Mouse (Mus musculus) neural tube, embryonic 14.5 days (tissue): ENCODE data around the gene Mansc4. TPM values are rescaled to one million over a fixed set of nuclear protein-coding genes. Genes with fewer than 3 reads are reported as not detected.

Experiments
- ATAC-seq: fragments of 200-750 bp; cut with Nextera tagmentation; 2 replicates; pipeline ENCODE4 v1.8.0; 2017; ENCODE audit warnings: low read depth, mild to moderate bottlenecking, moderate TSS enrichment, moderate library complexity
- H3K27ac ChIP-seq: fragments of 300-500 bp; sonication (generic); 2 replicates; pipeline ENCODE4 v1.5.1; 2014; ENCODE audit warnings: low read depth, mild to moderate bottlenecking, control low read depth, low read length, moderate library complexity, mixed read lengths
- H3K27me3 ChIP-seq: fragments of 300-500 bp; sonication (generic); 2 replicates; pipeline ENCODE4 v1.6.1; 2014; ENCODE audit warnings: low read length; ENCODE audit not compliant: control insufficient read depth, insufficient read depth
- H3K36me3 ChIP-seq: fragments of 300-500 bp; sonication (generic); 2 replicates; pipeline ENCODE4 v1.6.1; 2014; ENCODE audit warnings: low read length, mixed read lengths; ENCODE audit not compliant: control insufficient read depth, insufficient read depth
- H3K4me1 ChIP-seq: fragments of 300-500 bp; sonication (generic); 2 replicates; pipeline ENCODE4 v1.6.1; 2014; ENCODE audit warnings: low read length; ENCODE audit not compliant: control insufficient read depth, insufficient read depth
- H3K4me2 ChIP-seq: fragments of 300-500 bp; sonication (generic); 2 replicates; pipeline ENCODE4 v1.6.1; 2014; ENCODE audit warnings: mild to moderate bottlenecking, low read depth, low read length, control low read depth
- H3K4me3 ChIP-seq: fragments of 300-500 bp; sonication (generic); 2 replicates; pipeline ENCODE4 v1.5.1; 2014; ENCODE audit warnings: low read depth, low read length, control low read depth, mixed read lengths
- H3K9ac ChIP-seq: fragments of 300-500 bp; sonication (generic); replicated peaks from 2 replicates; pipeline ENCODE4 v1.6.1; 2014; ENCODE audit warnings: low read depth, mild to moderate bottlenecking, control low read depth, low read length, mixed read lengths
- H3K9me3 ChIP-seq: fragments of 300-500 bp; sonication (generic); 2 replicates; pipeline ENCODE4 v1.6.1; 2016; ENCODE audit warnings: low read length; ENCODE audit not compliant: control insufficient read depth
- WGBS: fragments of 180-500 bp; shearing (Covaris S2); extraction: QIAGEN DNeasy Blood & Tissue Kit; methylation state at CpG from one replicate; pipeline ENCODE4 v1.1.7; 2014; 5-methylcytosine and 5-hydroxymethylcytosine counted together
- polyA plus RNA-seq: library from polyadenylated mRNA; unstranded; fragments of >200 nt; fragmentation: Nextera tagmentation; extraction: Ambion mirVana; gene quantifications from 2 replicates; pipeline ENCODE4 v1.2.1, GENCODE M21; 2014

The Mansc4 gene
- 0.66 and 1.1 TPM in 2 replicates for polyA plus RNA-seq

GRCm38 (mm10) chr6:147086594-147087225 lies at the start of gene Mansc4:
Mansc4 (minus strand) TSS chr6:147087032.
- no peak for ATAC-seq
- Histone ChIP-seq H3K9ac (peak within 1 kb of the TSS; percentile 44; the same call in 1 of the 2 replicates), H3K4me2 (peak within 1 kb of the TSS; percentile 52), H3K36me3 (no peaks in the 10 kb centered on the region), H3K27ac (no peak within 1 kb of the TSS), H3K4me3 (peak within 1 kb of the TSS; percentile 10; the same call in 1 of the 2 replicates), H3K27me3 (no peaks in the 10 kb centered on the region), H3K4me1 (no peaks in the 10 kb centered on the region), H3K9me3 (no peaks in the 10 kb centered on the region)
- WGBS, result 9% methylated on average over 20 of the region's 20 CpGs

GRCm38 (mm10) chr6:147127239-147127638 lies 40.4 kb upstream of the Mansc4 start:
- H3K27me3 ChIP-seq, result no peaks in the 10 kb centered on the region
- 91% methylated on average over 10 of the region's 10 CpGs for WGBS
- no peaks in the 10 kb centered on the region for H3K9me3 ChIP-seq
- H3K4me2 ChIP-seq, result no peak overlapping the region
- no peak overlapping the region for H3K9ac ChIP-seq
- H3K27ac ChIP-seq, result no peak overlapping the region
- no peaks in the 10 kb centered on the region for H3K4me1 ChIP-seq
- ATAC-seq, result no peak
- H3K4me3 ChIP-seq, result no peak overlapping the region
- H3K36me3 ChIP-seq, result no peaks in the 10 kb centered on the region

DNA sequence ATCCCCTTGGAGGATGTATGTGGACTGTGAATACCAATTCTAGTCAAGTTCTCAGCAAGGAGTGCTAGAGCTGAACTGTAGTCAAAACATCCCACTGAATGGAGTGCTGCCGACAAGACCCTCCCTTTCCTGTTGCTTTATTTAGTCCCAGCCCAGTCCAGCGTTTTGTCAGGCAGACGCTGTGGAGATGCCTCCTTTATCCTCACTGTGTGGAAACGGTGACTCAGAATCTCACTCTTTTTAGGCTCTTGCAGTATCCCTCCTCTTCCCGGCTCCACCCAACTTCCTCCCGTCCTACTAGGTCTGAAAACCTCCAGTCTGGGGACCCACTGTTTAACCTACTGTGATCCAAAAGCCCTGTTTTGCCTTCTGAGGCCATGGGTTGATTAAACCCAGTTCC lies 34.5 kb upstream of the Mansc4 start:
- H3K9me3 ChIP-seq, result no peaks in the 10 kb centered on the region
- no peaks in the 10 kb centered on the region for H3K4me1 ChIP-seq
- H3K36me3 ChIP-seq, result no peaks in the 10 kb centered on the region
- no peak overlapping the region for H3K9ac ChIP-seq
- H3K4me3 ChIP-seq, result no peak overlapping the region
- H3K27ac ChIP-seq, result no peak overlapping the region
- WGBS, result 59% methylated on average over 6 of the region's 6 CpGs
- no peak for ATAC-seq
- no peak overlapping the region for H3K4me2 ChIP-seq
- no peaks in the 10 kb centered on the region for H3K27me3 ChIP-seq

- WGBS, result 93% methylated on average over 3 of the region's 3 CpGs
- H3K9ac ChIP-seq, result no peak overlapping the region
- ATAC-seq, result no peak
Measured at GRCm38 (mm10) chr6:147118190-147118589, 31.4 kb upstream of the Mansc4 start.

DNA sequence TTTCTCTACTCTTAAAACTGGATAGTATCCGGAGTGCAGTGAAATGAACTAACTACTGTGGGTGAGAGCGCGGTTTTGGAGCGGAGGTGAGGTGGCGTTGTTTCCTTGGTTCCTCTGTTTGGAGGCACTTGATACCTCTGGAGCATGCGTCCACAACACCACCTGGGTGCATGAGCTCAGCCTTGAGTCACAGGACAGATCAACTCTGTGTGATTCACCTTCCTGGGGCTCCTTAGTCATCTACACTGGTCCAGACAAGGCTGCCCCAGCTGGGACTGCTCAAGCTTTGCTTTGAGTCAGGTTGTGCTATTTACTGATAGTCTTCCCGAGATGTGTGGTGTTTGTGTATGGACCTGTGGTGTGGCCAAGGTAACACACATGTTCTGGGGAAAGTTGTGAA lies 30.9 kb upstream of the Mansc4 start:
- WGBS, result 95% methylated on average over 7 of the region's 7 CpGs

More at GRCm38 (mm10) chr6:147118190-147118589, 31.4 kb upstream of the Mansc4 start:
- Histone ChIP-seq H3K27me3 (no peaks in the 10 kb centered on the region), H3K9me3 (no peaks in the 10 kb centered on the region), H3K4me2 (no peak overlapping the region), H3K4me1 (no peaks in the 10 kb centered on the region), H3K4me3 (no peak overlapping the region), H3K27ac (no peak overlapping the region), H3K36me3 (no peaks in the 10 kb centered on the region)

GRCm38 (mm10) chr6:147116579-147116978 lies 29.7 kb upstream of the Mansc4 start:
- 6% methylated on average over 10 of the region's 10 CpGs for WGBS
- peak; percentile 84 for ATAC-seq
- Histone ChIP-seq H3K27ac (no peak overlapping the region), H3K4me3 (no peak overlapping the region), H3K9me3 (no peaks in the 10 kb centered on the region), H3K4me1 (no peaks in the 10 kb centered on the region), H3K9ac (no peak overlapping the region), H3K36me3 (no peaks in the 10 kb centered on the region; the same call in 1 of the 2 replicates), H3K4me2 (no peak overlapping the region), H3K27me3 (no peaks in the 10 kb centered on the region)

More for the DNA sequence above, 30.9 kb upstream of the Mansc4 start:
- Histone ChIP-seq H3K4me1 (no peaks in the 10 kb centered on the region), H3K4me3 (no peak overlapping the region), H3K27me3 (no peaks in the 10 kb centered on the region), H3K36me3 (no peaks in the 10 kb centered on the region), H3K9ac (no peak overlapping the region), H3K27ac (no peak overlapping the region), H3K9me3 (no peaks in the 10 kb centered on the region), H3K4me2 (no peak overlapping the region)
- ATAC-seq, result no peak

GRCm38 (mm10) chr6:147109283-147109682 lies 22.5 kb upstream of the Mansc4 start:
- Histone ChIP-seq H3K4me2 (no peak overlapping the region), H3K9me3 (no peaks in the 10 kb centered on the region), H3K4me1 (no peaks in the 10 kb centered on the region), H3K4me3 (no peak overlapping the region), H3K27ac (no peak overlapping the region), H3K9ac (no peak overlapping the region), H3K36me3 (peaks cover 19% of the 10 kb centered on the region), H3K27me3 (no peaks in the 10 kb centered on the region)
- WGBS, result 93% methylated on average over 7 of the region's 7 CpGs
- ATAC-seq, result no peak

- no peak overlapping the region for H3K4me2 ChIP-seq
- 97% methylated on average over 6 of the region's 6 CpGs for whole genome bisulfite sequencing
- peaks cover 19% of the 10 kb centered on the region for H3K36me3 ChIP-seq
- H3K4me3 ChIP-seq, result no peak overlapping the region
- H3K9ac ChIP-seq, result no peak overlapping the region
- no peaks in the 10 kb centered on the region for H3K4me1 ChIP-seq
- H3K27me3 ChIP-seq, result no peaks in the 10 kb centered on the region
- H3K9me3 ChIP-seq, result no peaks in the 10 kb centered on the region
- ATAC-seq, result no peak
- H3K27ac ChIP-seq, result no peak overlapping the region
Measured at GRCm38 (mm10) chr6:147106716-147107115, 19.9 kb upstream of the Mansc4 start.

DNA sequence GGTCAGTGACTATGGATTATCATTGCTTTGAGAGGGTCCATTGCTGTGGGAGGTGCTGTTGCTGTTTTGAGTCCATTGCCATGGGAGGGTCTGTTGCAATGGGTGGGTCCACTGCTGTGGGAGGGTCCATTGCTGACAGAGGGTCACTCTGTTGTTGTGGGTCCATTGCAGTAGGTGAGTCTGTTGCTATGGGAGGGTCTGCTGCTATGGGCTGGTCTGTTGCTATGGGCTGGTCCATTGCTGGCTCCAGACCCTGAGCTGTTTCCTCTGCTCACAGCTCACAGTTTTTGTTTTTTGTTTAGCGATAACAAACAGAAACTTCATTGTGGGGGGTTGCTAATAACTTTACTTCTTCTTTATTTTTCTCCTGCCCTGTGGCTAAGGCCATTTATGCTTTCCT lies 18.7 kb upstream of the Mansc4 start:
- no peaks in the 10 kb centered on the region for H3K27me3 ChIP-seq
- H3K27ac ChIP-seq, result no peak overlapping the region
- H3K4me3 ChIP-seq, result no peak overlapping the region
- peaks cover 18% of the 10 kb centered on the region for H3K36me3 ChIP-seq
- H3K4me2 ChIP-seq, result no peak overlapping the region
- no peaks in the 10 kb centered on the region for H3K9me3 ChIP-seq
- 88% methylated on average over 1 of the region's 1 CpGs for WGBS
- ATAC-seq, result no peak; the same call in 1 of the 2 replicates
- H3K9ac ChIP-seq, result no peak overlapping the region
- H3K4me1 ChIP-seq, result no peaks in the 10 kb centered on the region
